Mouse (Mus musculus): Measurements from ENCODE around the gene Msx1. TPM values are rescaled to one million over a fixed set of nuclear protein-coding genes. Genes with fewer than 3 reads are reported as not detected.

Gene Msx1
- polyA plus RNA-seq, 1 experiment from 2014 or later = 55.2 TPM

- Histone ChIP-seq H3K27ac (ENCODE audit: low read depth, low read length) (no peak overlapping the region), H3K36me3 (ENCODE audit: control insufficient read depth, insufficient read depth, low read length) (no peaks in the 10 kb centered on the region), H3K4me2 (ENCODE audit: low read depth) (peak overlapping the region; percentile 40), H3K9me3 (ENCODE audit: control insufficient read depth, low read length) (no peaks in the 10 kb centered on the region), H3K4me1 (ENCODE audit: control insufficient read depth, insufficient read depth, low read length) (peaks cover 14% of the 10 kb centered on the region; the same call in 1 of the 2 replicates), H3K27me3 (ENCODE audit: control insufficient read depth, insufficient read depth, low read length) (peaks cover 77% of the 10 kb centered on the region), H3K9ac (ENCODE audit: low read length) (no peak overlapping the region), H3K4me3 (ENCODE audit: low read depth, low read length) (0 out of 2 replicates have a peak overlapping the region, but pooled peaks have one; percentile 4)
- no peak for ATAC-seq (ENCODE audit: insufficient read depth, low FRiP score, low TSS enrichment)
- WGBS = 2% methylated on average over 34 of the region's 34 CpGs
- peak; percentile 54 for DNase-seq (ENCODE audit: low spot score)
These were observed 6.5 kb downstream of the Msx1 start for GRCm38 (mm10) chr5:37817658-37818532.

GRCm38 (mm10) chr5:37816907-37817657 is 7.3 kb downstream of the Msx1 start:
- Histone ChIP-seq H3K36me3 (ENCODE audit: control insufficient read depth, insufficient read depth, low read length) (no peaks in the 10 kb centered on the region), H3K27ac (ENCODE audit: low read depth, low read length) (no peak overlapping the region), H3K9ac (ENCODE audit: low read length) (peak overlapping the region; percentile 18; the same call in 1 of the 2 replicates), H3K27me3 (ENCODE audit: control insufficient read depth, insufficient read depth, low read length) (peaks cover 69% of the 10 kb centered on the region), H3K9me3 (ENCODE audit: control insufficient read depth, low read length) (no peaks in the 10 kb centered on the region), H3K4me3 (ENCODE audit: low read depth, low read length) (peak overlapping the region; percentile 25; the same call in 1 of the 2 replicates), H3K4me1 (ENCODE audit: control insufficient read depth, insufficient read depth, low read length) (peaks cover 14% of the 10 kb centered on the region; the same call in 1 of the 2 replicates), H3K4me2 (ENCODE audit: low read depth) (peak overlapping the region; percentile 40)
- ATAC-seq (ENCODE audit: insufficient read depth, low FRiP score, low TSS enrichment) (peak; percentile 56; the same call in 1 of the 2 replicates), DNase-seq (ENCODE audit: low spot score) (peak; percentile 78)
- under 1% methylated on average over 46 of the region's 46 CpGs for WGBS

GRCm38 (mm10) chr5:37815909-37816308 is 8.5 kb downstream of the Msx1 start:
- H3K4me2 ChIP-seq (ENCODE audit: low read depth) = no peak overlapping the region
- no peaks in the 10 kb centered on the region for H3K36me3 ChIP-seq (ENCODE audit: control insufficient read depth, insufficient read depth, low read length)
- H3K4me1 ChIP-seq (ENCODE audit: control insufficient read depth, insufficient read depth, low read length) = peaks cover 14% of the 10 kb centered on the region; the same call in 1 of the 2 replicates
- WGBS = 81% methylated on average over 4 of the region's 4 CpGs
- H3K27ac ChIP-seq (ENCODE audit: low read depth, low read length) = no peak overlapping the region
- peaks cover 60% of the 10 kb centered on the region for H3K27me3 ChIP-seq (ENCODE audit: control insufficient read depth, insufficient read depth, low read length)
- ATAC-seq (ENCODE audit: insufficient read depth, low FRiP score, low TSS enrichment) (no peak), DNase-seq (ENCODE audit: low spot score) (no peak)
- no peak overlapping the region for H3K4me3 ChIP-seq (ENCODE audit: low read depth, low read length)
- H3K9me3 ChIP-seq (ENCODE audit: control insufficient read depth, low read length) = no peaks in the 10 kb centered on the region
- H3K9ac ChIP-seq (ENCODE audit: low read length) = no peak overlapping the region

- Histone ChIP-seq H3K27me3 (ENCODE audit: control insufficient read depth, insufficient read depth, low read length) (peaks cover 45% of the 10 kb centered on the region), H3K36me3 (ENCODE audit: control insufficient read depth, insufficient read depth, low read length) (no peaks in the 10 kb centered on the region), H3K4me2 (ENCODE audit: low read depth) (no peak overlapping the region), H3K27ac (ENCODE audit: low read depth, low read length) (no peak overlapping the region), H3K9ac (ENCODE audit: low read length) (no peak overlapping the region), H3K9me3 (ENCODE audit: control insufficient read depth, low read length) (no peaks in the 10 kb centered on the region), H3K4me1 (ENCODE audit: control insufficient read depth, insufficient read depth, low read length) (peaks cover 14% of the 10 kb centered on the region; the same call in 1 of the 2 replicates), H3K4me3 (ENCODE audit: low read depth, low read length) (no peak overlapping the region)
- DNase-seq (ENCODE audit: low spot score) (no peak), ATAC-seq (ENCODE audit: insufficient read depth, low FRiP score, low TSS enrichment) (no peak)
These were observed 10.2 kb downstream of the Msx1 start for GRCm38 (mm10) chr5:37814169-37814568.

GRCm38 (mm10) chr5:37805291-37805690 is 19.1 kb downstream of the Msx1 start:
- Histone ChIP-seq H3K27me3 (ENCODE audit: control insufficient read depth, insufficient read depth, low read length) (no peaks in the 10 kb centered on the region), H3K9ac (ENCODE audit: low read length) (no peak overlapping the region), H3K36me3 (ENCODE audit: control insufficient read depth, insufficient read depth, low read length) (no peaks in the 10 kb centered on the region), H3K4me1 (ENCODE audit: control insufficient read depth, insufficient read depth, low read length) (no peaks in the 10 kb centered on the region), H3K4me2 (ENCODE audit: low read depth) (no peak overlapping the region), H3K27ac (ENCODE audit: low read depth, low read length) (no peak overlapping the region), H3K4me3 (ENCODE audit: low read depth, low read length) (no peak overlapping the region), H3K9me3 (ENCODE audit: control insufficient read depth, low read length) (no peaks in the 10 kb centered on the region)
- 89% methylated on average over 6 of the region's 6 CpGs for WGBS
- DNase-seq (ENCODE audit: low spot score) (no peak), ATAC-seq (ENCODE audit: insufficient read depth, low FRiP score, low TSS enrichment) (no peak)

GRCm38 (mm10) chr5:37804512-37805118 is 19.8 kb downstream of the Msx1 start:
- H3K4me2 ChIP-seq (ENCODE audit: low read depth) = no peak overlapping the region
- no peaks in the 10 kb centered on the region for H3K36me3 ChIP-seq (ENCODE audit: control insufficient read depth, insufficient read depth, low read length)
- H3K9ac ChIP-seq (ENCODE audit: low read length) = no peak overlapping the region
- DNase-seq (ENCODE audit: low spot score) (no peak), ATAC-seq (ENCODE audit: insufficient read depth, low FRiP score, low TSS enrichment) (no peak)
- no peaks in the 10 kb centered on the region for H3K27me3 ChIP-seq (ENCODE audit: control insufficient read depth, insufficient read depth, low read length)
- H3K4me3 ChIP-seq (ENCODE audit: low read depth, low read length) = no peak overlapping the region
- no peak overlapping the region for H3K27ac ChIP-seq (ENCODE audit: low read depth, low read length)
- H3K4me1 ChIP-seq (ENCODE audit: control insufficient read depth, insufficient read depth, low read length) = no peaks in the 10 kb centered on the region
- no peaks in the 10 kb centered on the region for H3K9me3 ChIP-seq (ENCODE audit: control insufficient read depth, low read length)
- WGBS = 76% methylated on average over 8 of the region's 8 CpGs

GRCm38 (mm10) chr5:37797251-37797650 is 27.1 kb downstream of the Msx1 start:
- Histone ChIP-seq H3K9ac (ENCODE audit: low read length) (no peak overlapping the region), H3K36me3 (ENCODE audit: control insufficient read depth, insufficient read depth, low read length) (no peaks in the 10 kb centered on the region), H3K4me1 (ENCODE audit: control insufficient read depth, insufficient read depth, low read length) (no peaks in the 10 kb centered on the region), H3K27me3 (ENCODE audit: control insufficient read depth, insufficient read depth, low read length) (no peaks in the 10 kb centered on the region), H3K4me3 (ENCODE audit: low read depth, low read length) (no peak overlapping the region), H3K27ac (ENCODE audit: low read depth, low read length) (no peak overlapping the region), H3K4me2 (ENCODE audit: low read depth) (no peak overlapping the region), H3K9me3 (ENCODE audit: control insufficient read depth, low read length) (no peaks in the 10 kb centered on the region)
- no peak for ATAC-seq (ENCODE audit: insufficient read depth, low FRiP score, low TSS enrichment)
- no peak for DNase-seq (ENCODE audit: low spot score)
- 78% methylated on average over 6 of the region's 6 CpGs for WGBS

- Histone ChIP-seq H3K27me3 (ENCODE audit: control insufficient read depth, insufficient read depth, low read length) (no peaks in the 10 kb centered on the region), H3K27ac (ENCODE audit: low read depth, low read length) (no peak overlapping the region), H3K36me3 (ENCODE audit: control insufficient read depth, insufficient read depth, low read length) (no peaks in the 10 kb centered on the region), H3K4me3 (ENCODE audit: low read depth, low read length) (no peak overlapping the region), H3K9ac (ENCODE audit: low read length) (no peak overlapping the region), H3K9me3 (ENCODE audit: control insufficient read depth, low read length) (no peaks in the 10 kb centered on the region), H3K4me2 (ENCODE audit: low read depth) (no peak overlapping the region), H3K4me1 (ENCODE audit: control insufficient read depth, insufficient read depth, low read length) (no peaks in the 10 kb centered on the region)
- 83% methylated on average over 5 of the region's 5 CpGs for WGBS
- DNase-seq (ENCODE audit: low spot score) (no peak), ATAC-seq (ENCODE audit: insufficient read depth, low FRiP score, low TSS enrichment) (no peak)
These were observed 27.6 kb downstream of the Msx1 start for GRCm38 (mm10) chr5:37796751-37797150.

All from neural tube, embryonic 11.5 days (tissue).